Mouse (Mus musculus): Measurements from ENCODE around the gene Zdhhc18. TPM values are rescaled to one million over a fixed set of nuclear protein-coding genes. Genes with fewer than 3 reads are reported as not detected.

Gene Zdhhc18
- polyA plus RNA-seq, 1 experiment: 43.8 TPM

DNA sequence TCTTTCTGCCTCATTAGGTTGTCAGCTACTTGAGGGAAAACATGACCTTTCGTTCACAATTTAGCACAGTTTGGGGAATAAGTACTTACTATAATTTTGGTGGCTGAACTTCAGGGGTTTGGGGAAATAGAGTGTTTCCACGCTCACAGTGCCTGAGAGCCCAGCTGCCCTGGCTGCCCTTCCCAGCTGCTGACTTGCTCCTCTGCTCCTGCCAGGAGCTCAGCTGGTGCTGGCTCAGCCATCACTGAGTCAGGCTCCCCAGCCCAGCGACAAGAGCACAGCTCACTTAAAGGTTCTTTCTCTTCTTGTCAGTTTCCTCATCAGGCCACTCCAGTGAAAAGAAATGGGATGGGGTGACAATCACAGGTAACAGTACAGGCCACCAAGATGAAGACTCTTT is 18.6 kb upstream of the Zdhhc18 start:
- no peak for TF ChIP-seq EP300 (IDR thresholded peaks at IDR 0.05; ENCODE audit: insufficient read depth, low read depth, low read length)
- no peak for TF ChIP-seq POLR2A (IDR thresholded peaks at IDR 0.05; ENCODE audit: insufficient read depth, low read length)
- TF ChIP-seq CTCF (IDR thresholded peaks at IDR 0.05; ENCODE audit: low read depth, low read length): no peak
- Histone ChIP-seq H3K36me3 (ENCODE audit: control insufficient read depth, insufficient read depth, low read length, poor library complexity, severe bottlenecking) (no peaks in the 10 kb centered on the region; the same call in 1 of the 2 replicates), H3K9me3 (replicated peaks; ENCODE audit: control insufficient read depth, insufficient read depth, low read length, poor library complexity, severe bottlenecking) (no peaks in the 10 kb centered on the region), H3K9ac (ENCODE audit: low read depth, poor library complexity, severe bottlenecking) (no peak overlapping the region), H3K4me1 (ENCODE audit: control insufficient read depth, insufficient read depth, low read length) (no peaks in the 10 kb centered on the region), H3K27ac (ENCODE audit: insufficient read depth, low read length) (no peak overlapping the region), H3K27me3 (ENCODE audit: control insufficient read depth, insufficient read depth, low read length, poor library complexity, severe bottlenecking) (no peaks in the 10 kb centered on the region), H3K4me3 (ENCODE audit: low read depth, low read length) (no peak overlapping the region)

DNA sequence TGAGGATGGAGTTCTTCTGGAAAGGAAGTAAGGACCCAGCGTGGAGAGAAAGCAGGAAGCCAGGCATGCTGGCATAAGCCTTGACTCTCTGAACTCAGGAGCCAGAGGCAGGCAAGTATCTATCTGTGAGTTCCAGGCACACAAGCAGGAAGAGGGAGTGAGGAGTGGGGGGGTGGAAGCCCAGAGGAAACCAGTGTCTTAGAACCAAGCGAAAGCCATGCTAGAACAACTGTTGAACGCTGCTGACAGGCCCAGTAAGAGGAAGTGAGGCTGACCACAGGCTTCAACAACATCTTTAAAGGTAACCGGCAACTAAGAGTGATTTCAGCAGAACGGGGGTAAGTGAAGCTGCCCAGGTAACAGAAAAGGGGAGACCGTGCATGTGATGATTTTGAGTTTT is 16.2 kb upstream of the Zdhhc18 start:
- Histone ChIP-seq H3K36me3 (ENCODE audit: control insufficient read depth, insufficient read depth, low read length, poor library complexity, severe bottlenecking) (no peaks in the 10 kb centered on the region; the same call in 1 of the 2 replicates), H3K9ac (ENCODE audit: low read depth, poor library complexity, severe bottlenecking) (no peak overlapping the region), H3K9me3 (replicated peaks; ENCODE audit: control insufficient read depth, insufficient read depth, low read length, poor library complexity, severe bottlenecking) (no peaks in the 10 kb centered on the region), H3K27me3 (ENCODE audit: control insufficient read depth, insufficient read depth, low read length, poor library complexity, severe bottlenecking) (no peaks in the 10 kb centered on the region), H3K27ac (ENCODE audit: insufficient read depth, low read length) (no peak overlapping the region), H3K4me3 (ENCODE audit: low read depth, low read length) (no peak overlapping the region), H3K4me1 (ENCODE audit: control insufficient read depth, insufficient read depth, low read length) (no peaks in the 10 kb centered on the region)
- no peak for TF ChIP-seq POLR2A (IDR thresholded peaks at IDR 0.05; ENCODE audit: insufficient read depth, low read length)
- no peak for TF ChIP-seq EP300 (IDR thresholded peaks at IDR 0.05; ENCODE audit: insufficient read depth, low read depth, low read length)
- no peak for TF ChIP-seq CTCF (IDR thresholded peaks at IDR 0.05; ENCODE audit: low read depth, low read length)

DNA sequence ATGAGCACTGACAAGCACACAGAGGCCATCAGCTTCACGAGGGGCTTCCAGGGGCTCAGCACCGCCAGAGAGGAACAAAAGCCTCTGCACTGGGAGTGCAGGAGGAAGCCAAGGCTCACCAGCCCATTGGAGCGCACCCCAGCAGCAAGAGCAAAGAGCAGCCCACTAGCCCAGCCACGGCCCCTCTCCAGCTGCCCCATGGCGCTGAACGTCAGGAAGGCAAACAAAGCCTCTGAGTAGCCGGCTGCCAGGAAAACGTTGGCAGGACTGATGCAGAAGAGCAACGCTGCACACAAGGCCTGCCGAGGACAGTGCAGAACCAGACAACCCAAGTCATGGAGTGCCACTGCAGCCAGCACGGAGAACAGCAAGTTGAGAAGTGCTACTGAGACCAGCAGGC is 15.2 kb upstream of the Zdhhc18 start:
- TF ChIP-seq POLR2A (IDR thresholded peaks at IDR 0.05; ENCODE audit: insufficient read depth, low read length) (no peak), CTCF (IDR thresholded peaks at IDR 0.05; ENCODE audit: low read depth, low read length) (no peak), EP300 (IDR thresholded peaks at IDR 0.05; ENCODE audit: insufficient read depth, low read depth, low read length) (no peak)
- no peak overlapping the region for H3K27ac ChIP-seq (ENCODE audit: insufficient read depth, low read length)

DNA sequence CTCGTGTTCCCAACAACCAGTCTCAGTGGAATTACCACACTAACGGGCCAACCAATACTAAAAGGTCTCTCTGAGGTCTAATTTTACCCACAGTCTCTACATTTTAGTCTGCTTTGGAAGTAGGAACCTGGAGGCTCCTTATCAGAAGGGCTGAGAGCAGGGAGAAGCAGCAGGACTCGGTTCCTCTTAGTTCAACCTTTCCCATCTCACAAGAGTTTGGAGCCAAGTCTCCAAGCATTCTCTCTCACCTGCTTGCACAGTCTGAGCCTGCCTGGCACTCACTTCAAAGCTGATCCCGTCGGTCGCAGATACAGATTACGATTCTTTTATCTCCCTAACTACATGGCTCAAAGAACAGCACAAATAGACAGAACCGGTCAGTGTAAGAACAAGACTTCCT is 13.0 kb upstream of the Zdhhc18 start:
- no peaks in the 10 kb centered on the region for H3K27me3 ChIP-seq (ENCODE audit: control insufficient read depth, insufficient read depth, low read length, poor library complexity, severe bottlenecking)
- 0 out of 2 replicates have a peak overlapping the region, but pooled peaks have one; percentile 2 for H3K9ac ChIP-seq (ENCODE audit: low read depth, poor library complexity, severe bottlenecking)
- H3K27ac ChIP-seq (ENCODE audit: insufficient read depth, low read length): peak overlapping the region; percentile 72; the same call in 1 of the 2 replicates
- TF ChIP-seq EP300 (IDR thresholded peaks at IDR 0.05; ENCODE audit: insufficient read depth, low read depth, low read length) (no peak), CTCF (IDR thresholded peaks at IDR 0.05; ENCODE audit: low read depth, low read length) (no peak), POLR2A (IDR thresholded peaks at IDR 0.05; ENCODE audit: insufficient read depth, low read length) (no peak)
- H3K9me3 ChIP-seq (replicated peaks; ENCODE audit: control insufficient read depth, insufficient read depth, low read length, poor library complexity, severe bottlenecking): no peaks in the 10 kb centered on the region
- H3K36me3 ChIP-seq (ENCODE audit: control insufficient read depth, insufficient read depth, low read length, poor library complexity, severe bottlenecking): no peaks in the 10 kb centered on the region
- no peaks in the 10 kb centered on the region for H3K4me1 ChIP-seq (ENCODE audit: control insufficient read depth, insufficient read depth, low read length)
- H3K4me3 ChIP-seq (ENCODE audit: low read depth, low read length): no peak overlapping the region

More for the DNA sequence above, 15.2 kb upstream of the Zdhhc18 start:
- H3K36me3 ChIP-seq (ENCODE audit: control insufficient read depth, insufficient read depth, low read length, poor library complexity, severe bottlenecking): no peaks in the 10 kb centered on the region; the same call in 1 of the 2 replicates
- H3K27me3 ChIP-seq (ENCODE audit: control insufficient read depth, insufficient read depth, low read length, poor library complexity, severe bottlenecking): no peaks in the 10 kb centered on the region
- H3K9ac ChIP-seq (ENCODE audit: low read depth, poor library complexity, severe bottlenecking): peak overlapping the region; percentile 1; the same call in 1 of the 2 replicates
- peak overlapping the region; percentile 7 for H3K4me3 ChIP-seq (ENCODE audit: low read depth, low read length)
- no peaks in the 10 kb centered on the region for H3K9me3 ChIP-seq (replicated peaks; ENCODE audit: control insufficient read depth, insufficient read depth, low read length, poor library complexity, severe bottlenecking)
- H3K4me1 ChIP-seq (ENCODE audit: control insufficient read depth, insufficient read depth, low read length): no peaks in the 10 kb centered on the region

DNA sequence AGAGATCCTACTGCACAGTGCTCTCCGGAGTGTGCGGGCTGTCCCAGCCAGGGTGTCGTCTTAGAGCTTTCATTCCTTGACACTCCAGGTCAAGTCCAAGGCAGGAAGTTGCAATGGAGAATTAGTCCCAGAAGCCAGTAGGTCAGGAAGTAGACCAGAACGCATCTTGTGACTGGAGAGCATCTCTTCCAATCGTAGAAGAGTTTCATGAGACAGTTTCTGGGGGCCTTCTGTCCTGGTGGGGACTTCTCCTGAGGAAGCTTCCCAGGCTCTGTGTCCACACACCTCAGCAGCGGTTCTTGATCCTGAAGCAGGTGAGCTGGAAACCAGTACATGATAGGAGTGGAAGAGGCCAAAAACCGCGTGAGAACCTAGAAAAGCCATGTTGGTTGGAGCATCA is 12.5 kb upstream of the Zdhhc18 start:
- 0 out of 2 replicates have a peak overlapping the region, but pooled peaks have one; percentile 2 for H3K9ac ChIP-seq (ENCODE audit: low read depth, poor library complexity, severe bottlenecking)
- H3K4me1 ChIP-seq (ENCODE audit: control insufficient read depth, insufficient read depth, low read length): no peaks in the 10 kb centered on the region
- H3K27me3 ChIP-seq (ENCODE audit: control insufficient read depth, insufficient read depth, low read length, poor library complexity, severe bottlenecking): no peaks in the 10 kb centered on the region
- TF ChIP-seq CTCF (IDR thresholded peaks at IDR 0.05; ENCODE audit: low read depth, low read length) (no peak), EP300 (IDR thresholded peaks at IDR 0.05; ENCODE audit: insufficient read depth, low read depth, low read length) (no peak), POLR2A (IDR thresholded peaks at IDR 0.05; ENCODE audit: insufficient read depth, low read length) (no peak)
- no peak overlapping the region for H3K4me3 ChIP-seq (ENCODE audit: low read depth, low read length)
- no peaks in the 10 kb centered on the region for H3K36me3 ChIP-seq (ENCODE audit: control insufficient read depth, insufficient read depth, low read length, poor library complexity, severe bottlenecking)
- H3K9me3 ChIP-seq (replicated peaks; ENCODE audit: control insufficient read depth, insufficient read depth, low read length, poor library complexity, severe bottlenecking): no peaks in the 10 kb centered on the region
- peak overlapping the region; percentile 72 for H3K27ac ChIP-seq (ENCODE audit: insufficient read depth, low read length)

DNA sequence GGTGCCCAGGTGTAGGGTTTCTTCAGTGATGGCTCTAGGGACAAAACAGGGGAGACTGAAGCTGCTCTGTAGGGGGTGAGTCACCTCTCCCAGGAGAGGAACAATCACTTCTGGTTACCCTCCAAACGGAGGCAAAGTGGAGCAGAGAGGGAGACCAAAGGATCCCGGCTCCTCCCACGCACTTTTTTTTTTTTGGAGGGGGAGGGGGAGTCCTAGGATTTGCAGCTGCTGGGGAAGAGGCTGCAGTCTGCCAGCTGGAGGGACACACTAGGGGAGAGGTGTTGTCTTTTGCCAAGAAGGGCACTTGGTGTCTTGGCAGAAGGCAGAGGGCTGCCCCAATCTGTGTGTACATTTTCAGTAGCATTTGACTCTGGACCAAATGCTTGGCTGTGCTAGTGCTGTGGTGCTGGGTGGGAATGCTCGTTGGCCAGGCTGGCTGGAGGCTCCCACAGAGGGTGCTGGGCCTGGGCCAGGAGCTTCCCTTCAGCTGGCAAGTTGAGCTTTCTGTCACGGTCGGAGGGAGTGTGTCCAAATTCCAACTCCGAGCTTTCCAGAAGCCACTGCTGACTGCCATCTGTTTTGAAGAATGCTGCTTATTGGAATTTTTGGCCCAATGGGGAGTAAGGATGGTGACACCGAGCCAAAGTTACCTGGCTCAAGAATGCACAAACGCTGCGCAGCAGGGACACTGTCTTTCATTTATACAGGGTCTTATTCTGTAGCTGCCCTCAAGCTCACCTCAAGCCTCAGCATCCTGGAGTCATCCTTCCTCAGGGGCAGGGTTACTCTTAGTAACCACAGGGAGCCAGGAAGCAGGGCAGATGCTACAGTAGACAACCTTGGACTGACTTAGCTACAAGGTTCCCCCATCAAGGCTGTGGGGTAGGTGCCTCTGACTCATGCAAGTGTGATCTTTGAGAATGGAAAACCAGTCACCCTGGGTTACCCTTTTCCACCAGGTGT is 10.5 kb upstream of the Zdhhc18 start:
- Histone ChIP-seq H3K9me3 (replicated peaks; ENCODE audit: control insufficient read depth, insufficient read depth, low read length, poor library complexity, severe bottlenecking) (no peaks in the 10 kb centered on the region), H3K9ac (ENCODE audit: low read depth, poor library complexity, severe bottlenecking) (peak overlapping the region; percentile 37), H3K36me3 (ENCODE audit: control insufficient read depth, insufficient read depth, low read length, poor library complexity, severe bottlenecking) (no peaks in the 10 kb centered on the region), H3K4me1 (ENCODE audit: control insufficient read depth, insufficient read depth, low read length) (no peaks in the 10 kb centered on the region), H3K4me3 (ENCODE audit: low read depth, low read length) (peak overlapping the region; percentile 39), H3K27me3 (ENCODE audit: control insufficient read depth, insufficient read depth, low read length, poor library complexity, severe bottlenecking) (no peaks in the 10 kb centered on the region), H3K27ac (ENCODE audit: insufficient read depth, low read length) (peak overlapping the region; percentile 99)
- TF ChIP-seq POLR2A (IDR thresholded peaks at IDR 0.05; ENCODE audit: insufficient read depth, low read length) (no peak), EP300 (IDR thresholded peaks at IDR 0.05; ENCODE audit: insufficient read depth, low read depth, low read length) (peak; percentile 98)

Data from ES-Bruce4 (cell line).